ENCODE assay signal across 9 mouse cellular contexts in the genomic region with DNA sequence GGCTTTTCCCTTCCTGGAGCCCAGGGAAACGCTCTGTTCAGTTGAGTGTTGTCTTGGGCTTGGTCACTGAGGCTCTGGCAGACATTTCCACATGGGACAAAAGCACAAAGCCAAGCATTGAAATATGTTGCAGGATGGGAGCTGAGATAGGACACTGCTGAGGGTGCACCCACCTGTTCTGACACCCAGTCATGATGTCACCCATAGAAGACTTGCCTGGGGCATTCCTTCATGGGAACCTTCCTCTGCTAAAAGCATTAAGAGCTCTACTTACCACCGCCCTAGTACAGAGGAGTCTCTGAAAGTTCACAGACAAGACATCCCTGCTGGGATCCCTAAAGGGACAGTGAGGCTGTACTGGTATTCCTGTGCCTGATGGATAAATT. TPM values are rescaled to one million over a fixed set of nuclear protein-coding genes. Genes with fewer than 3 reads are reported as not detected.
A peak's percentile ranks its signal among the peaks of the same experiment; 100 is the strongest.
DNase-seq lines count a peak whose midpoint lies in the region; ATAC-seq lines count a peak whose summit lies in the region.
"Had no signal": no experiment of that assay in that cellular context is flagged by ENCODE, and none has a peak within 500 bp of the region (broad histone marks: within the 10 kb centered on the region; RNA-seq: fewer than 3 reads in every experiment).

No protein-coding gene starts in this region.

- H3K27me3 ChIP-seq in heart, embryonic 14.5 days (ENCODE audit: control insufficient read depth, insufficient read depth, low read length) = no peaks in the 10 kb centered on the region
- H3K27me3 ChIP-seq in hindbrain, embryonic 10.5 days (ENCODE audit: insufficient read depth, poor library complexity, severe bottlenecking) = no peaks in the 10 kb centered on the region
- no peaks in the 10 kb centered on the region for H3K27me3 ChIP-seq in midbrain, embryonic 11.5 days (ENCODE audit: control insufficient read depth, insufficient read depth, low read length)

- peak overlapping the region; percentile 95 to 97; a peak in 3 of 4 replicates for H3K27ac ChIP-seq in heart, embryonic 14.5 days (replicated peaks in 1 of 2; ENCODE audit: control insufficient read depth in 1 of 2, insufficient read depth in 1 of 2, low read depth in 2 of 2, low read length in 2 of 2)
- peak overlapping the region; percentile 99 for H3K27ac ChIP-seq in hindbrain, embryonic 10.5 days
- H3K27ac ChIP-seq in midbrain, embryonic 11.5 days (ENCODE audit: low read depth, low read length) = no peak overlapping the region

- H3K4me3 ChIP-seq in heart, embryonic 14.5 days (ENCODE audit: control insufficient read depth in 1 of 2, insufficient read depth in 1 of 2, low read depth in 1 of 2, low read length in 2 of 2) = peak overlapping the region; percentile 98
- peak overlapping the region; percentile 100 for H3K4me3 ChIP-seq in hindbrain, embryonic 10.5 days
- H3K4me3 ChIP-seq in midbrain, embryonic 11.5 days (ENCODE audit: low read depth, low read length) = peak overlapping the region; percentile 94

- DNase-seq in heart, postnatal 25 days (ENCODE audit: low spot score) = no peak
- DNase-seq in NIH3T3 (ENCODE audit: low read depth) = peak; percentile 7
- DNase-seq in hindbrain, embryonic 10.5 days (ENCODE audit: low spot score) = no peak
- peak; percentile 79 for DNase-seq in midbrain, embryonic 11.5 days (ENCODE audit: low spot score, missing footprints)
- DNase-seq in urinary bladder, postnatal 14 days (ENCODE audit: low spot score) = no peak
- no peak for DNase-seq in lung, adult 18-20 months
- DNase-seq in frontal cortex, postnatal 25 days (ENCODE audit: low spot score in 2 of 2) = no peak

- intact Hi-C loops in heart, postnatal 25 days (cut with DNase I) = loop anchor here (10.0 kb wide), 1 partner anchor 734 kb away; the partner anchor contains the start of genes Gm49601, Gp1bb and Sept5

- 52% methylated on average over 2 of the region's 2 CpGs for WGBS in heart, embryonic 14.5 days
- WGBS in hindbrain, embryonic 10.5 days = 67% methylated on average over 2 of the region's 2 CpGs
- WGBS in midbrain, embryonic 11.5 days = 64% methylated on average over 2 of the region's 2 CpGs

- 0 out of 2 replicates have a peak, but pooled peaks cover 6% of the 10 kb centered on the region for H3K36me3 ChIP-seq in heart, embryonic 14.5 days (ENCODE audit: control insufficient read depth, insufficient read depth, low read length)
- H3K36me3 ChIP-seq in hindbrain, embryonic 10.5 days = peaks cover 15% of the 10 kb centered on the region
- H3K36me3 ChIP-seq in midbrain, embryonic 11.5 days (ENCODE audit: control insufficient read depth, insufficient read depth, low read length) = no peaks in the 10 kb centered on the region

- no peaks in the 10 kb centered on the region for H3K9me3 ChIP-seq in heart, embryonic 14.5 days (ENCODE audit: control insufficient read depth, low read length)
- no peaks in the 10 kb centered on the region for H3K9me3 ChIP-seq in hindbrain, embryonic 10.5 days
- H3K9me3 ChIP-seq in midbrain, embryonic 11.5 days (ENCODE audit: control insufficient read depth, low read length) = no peaks in the 10 kb centered on the region

- peaks cover 11 to 25% of the 10 kb centered on the region in 2 experiments for H3K4me1 ChIP-seq in heart, embryonic 14.5 days (ENCODE audit: control insufficient read depth in 2 of 2, insufficient read depth in 2 of 2, low read length in 2 of 2)
- H3K4me1 ChIP-seq in hindbrain, embryonic 10.5 days (replicated peaks) = peaks cover 27% of the 10 kb centered on the region
- H3K4me1 ChIP-seq in midbrain, embryonic 11.5 days (ENCODE audit: control insufficient read depth, insufficient read depth, low read length) = peaks cover 16% of the 10 kb centered on the region

- H3K9ac ChIP-seq in heart, embryonic 14.5 days (ENCODE audit: low read length) = peak overlapping the region; percentile 97
- H3K9ac ChIP-seq in midbrain, embryonic 11.5 days (ENCODE audit: low read length) = peak overlapping the region; percentile 99

- peak overlapping the region; percentile 83 for H3K4me2 ChIP-seq in heart, embryonic 14.5 days (ENCODE audit: low read length)
- peak overlapping the region; percentile 71 for H3K4me2 ChIP-seq in midbrain, embryonic 11.5 days

- no peak for ATAC-seq in heart, embryonic 14.5 days (ENCODE audit: insufficient number of reproducible peaks, insufficient read depth, low FRiP score, low read depth)
- ATAC-seq in midbrain, embryonic 11.5 days (ENCODE audit: low FRiP score) = no peak

RNA-seq across cellular contexts. Expression of gene Gm20518, which starts 1.1 kb away (rescaled TPM):
- polyA plus RNA-seq in heart, embryonic 14.5 days (2014; fragmentation: Nextera tagmentation; extraction: Ambion mirVana) = 0.39 TPM in 1 of 2 replicates, not detected in the other
- under 1 TPM; 0.17 to 0.68 TPM for total RNA-seq in heart, postnatal 25 days (2021)
- 0.14 and 0.20 TPM in 2 replicates for polyA plus RNA-seq in hindbrain, embryonic 10.5 days (2016; fragmentation: Nextera tagmentation; extraction: Ambion mirVana)
- 0.16 and 0.25 TPM in 2 replicates for polyA plus RNA-seq in midbrain, embryonic 11.5 days (2014; fragmentation: Nextera tagmentation; extraction: Ambion mirVana)

RNA-seq across cellular contexts. Expression of gene Tssk1, which starts 3.7 kb away (rescaled TPM):
- not detected in 2 replicates for polyA plus RNA-seq in heart, embryonic 14.5 days (2014; fragmentation: Nextera tagmentation; extraction: Ambion mirVana)
- total RNA-seq in heart, postnatal 25 days (2021) = under 1 TPM; 0.05 to 0.11 TPM
- polyA plus RNA-seq in hindbrain, embryonic 10.5 days (2016; fragmentation: Nextera tagmentation; extraction: Ambion mirVana) = not detected in 2 replicates
- polyA plus RNA-seq in midbrain, embryonic 11.5 days (2014; fragmentation: Nextera tagmentation; extraction: Ambion mirVana) = not detected in 2 replicates

RNA-seq across cellular contexts. Expression of gene Dgcr2, which starts 8.0 kb away (rescaled TPM):
- 45.1 and 49.7 TPM in 2 replicates for polyA plus RNA-seq in heart, embryonic 14.5 days (2014; fragmentation: Nextera tagmentation; extraction: Ambion mirVana)
- 10 to 100 TPM; 46.5 to 49.5 TPM for total RNA-seq in heart, postnatal 25 days (2021)
- 96.0 and 100 TPM in 2 replicates for polyA plus RNA-seq in hindbrain, embryonic 10.5 days (2016; fragmentation: Nextera tagmentation; extraction: Ambion mirVana)
- polyA plus RNA-seq in midbrain, embryonic 11.5 days (2014; fragmentation: Nextera tagmentation; extraction: Ambion mirVana) = 74.2 and 83.3 TPM in 2 replicates

RNA-seq across cellular contexts. Expression of gene Tssk2, which starts 8.1 kb away (rescaled TPM):
- not detected in 2 replicates for polyA plus RNA-seq in heart, embryonic 14.5 days (2014; fragmentation: Nextera tagmentation; extraction: Ambion mirVana)
- not detected for total RNA-seq in heart, postnatal 25 days (2021)
- polyA plus RNA-seq in hindbrain, embryonic 10.5 days (2016; fragmentation: Nextera tagmentation; extraction: Ambion mirVana) = not detected in 2 replicates
- 0.15 TPM in 1 of 2 replicates, not detected in the other for polyA plus RNA-seq in midbrain, embryonic 11.5 days (2014; fragmentation: Nextera tagmentation; extraction: Ambion mirVana)
- total RNA-seq: gastrocnemius, postnatal 4 days had no signal

RNA-seq across cellular contexts. Expression of gene Ess2, which starts 20.8 kb away (rescaled TPM):
- 25.0 and 27.4 TPM in 2 replicates for polyA plus RNA-seq in heart, embryonic 14.5 days (2014; fragmentation: Nextera tagmentation; extraction: Ambion mirVana)
- total RNA-seq in heart, postnatal 25 days (2021) = 1 to 10 TPM; 8.7 to 9.3 TPM
- polyA plus RNA-seq in hindbrain, embryonic 10.5 days (2016; fragmentation: Nextera tagmentation; extraction: Ambion mirVana) = 54.5 and 57.4 TPM in 2 replicates
- 39.4 and 41.4 TPM in 2 replicates for polyA plus RNA-seq in midbrain, embryonic 11.5 days (2014; fragmentation: Nextera tagmentation; extraction: Ambion mirVana)

Comparison
In these comparisons a context has a peak if more than half of its experiments do, and no peak if none do; other contexts are left out.
1. DNase-seq: peak in NIH3T3 (single experiment) and midbrain, embryonic 11.5 days (single experiment); none in heart, postnatal 25 days (single experiment), hindbrain, embryonic 10.5 days (single experiment), urinary bladder, postnatal 14 days (single experiment), lung, adult 18-20 months (0 of 2) and frontal cortex, postnatal 25 days (0 of 2).
2. Peak in every context shown above with its lines, with median percentiles within 50 percentile points of each other: H3K4me3 ChIP-seq.